Mouse (Mus musculus) liver, embryonic 14.5 days (tissue): ENCODE results near the gene Itgb6.

Experiments used
- CTCF ChIP-seq: IDR thresholded peaks from 2 replicates; pipeline ENCODE4 v1.5.1; 2016; ENCODE audit warnings: antibody characterized with exemption, low read depth, control low read depth
- EP300 ChIP-seq: IDR thresholded peaks from 2 replicates; pipeline ENCODE4 v1.6.1; 2016; ENCODE audit warnings: antibody characterized with exemption, low read depth

DNA sequence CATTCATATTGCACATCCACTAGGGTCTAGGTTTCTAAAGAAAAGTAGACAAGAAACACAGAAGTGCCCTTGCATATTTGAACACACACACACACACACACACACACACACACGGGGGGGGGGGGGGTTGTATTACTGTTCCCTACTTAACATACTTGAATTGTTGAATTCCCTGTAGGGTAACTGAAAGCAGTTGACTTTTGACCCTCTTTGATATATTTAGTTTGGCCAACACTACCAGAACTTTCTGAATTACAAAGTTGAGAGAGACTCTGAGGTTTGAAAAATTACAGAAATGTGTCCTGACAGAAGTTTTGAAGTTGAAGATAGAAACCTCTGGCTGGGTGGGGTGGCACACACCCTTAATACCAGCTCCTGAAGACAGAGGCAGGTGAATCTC, 32.2 kb downstream of the Itgb6 start:
- TF ChIP-seq CTCF (no peak), EP300 (no peak)
